Mouse (Mus musculus) c-Kit-negative CD71-positive TER-119-positive erythroid progenitor cells, embryonic 14.5 days (primary cell): ENCODE data around the gene Ttll2.
"Not testable (repeated sequence)": the region's sequence is repeated elsewhere in the genome, so short reads cannot be mapped to it uniquely, and the experiment has no call there.

Source experiments
- DNase-seq: peaks from one replicate; pipeline ENCODE4 v3.0.0-alpha.2; 2013; ENCODE audit warnings: low read depth, low spot score

Gene Ttll2

DNA sequence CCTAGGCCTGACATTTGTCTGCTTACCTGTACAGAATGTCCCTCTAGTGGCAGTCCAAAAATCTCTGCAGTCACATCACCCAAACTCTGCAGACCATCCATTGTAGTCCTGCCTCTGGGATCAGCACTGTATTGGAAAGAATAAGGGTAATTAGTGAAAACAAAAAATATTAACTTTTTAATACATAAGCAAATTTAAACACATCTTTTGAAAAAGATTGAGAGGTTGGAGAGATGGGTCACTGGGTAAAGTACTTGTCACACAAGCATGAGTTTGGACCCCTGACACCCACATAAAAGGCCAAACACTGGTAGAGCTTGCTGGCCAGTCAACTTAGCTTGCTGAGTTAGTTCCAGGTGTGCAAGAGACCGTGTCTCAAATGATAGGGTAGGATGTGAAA is at the start of gene Ttll2:
Ttll2 (minus strand) TSS at position 101 of the 400 bp plus-strand sequence.
- not testable (repeated sequence) for DNase-seq

DNA sequence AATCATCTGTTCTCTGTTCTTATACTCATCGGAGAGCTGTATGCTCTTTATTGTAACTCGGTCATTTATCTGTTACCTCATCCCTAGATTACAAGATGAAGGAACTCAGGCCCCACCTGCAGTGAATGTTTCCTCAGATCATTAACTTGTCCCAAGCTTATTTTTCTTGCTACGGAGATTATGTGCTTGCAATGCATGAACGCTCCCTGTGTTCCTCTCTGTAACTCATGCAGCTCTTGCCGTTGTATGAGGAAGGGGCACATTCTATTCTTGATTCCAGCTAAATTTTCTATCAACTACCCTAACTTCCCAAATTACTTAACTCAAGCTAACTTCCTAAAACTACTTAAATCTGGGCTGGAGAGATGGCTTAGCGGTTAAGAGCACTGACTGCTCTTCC is 47.3 kb upstream of the Ttll2 start:
- DNase-seq = not testable (repeated sequence)

GRCm38 (mm10) chr17:7398198-7398847 is 45.8 kb upstream of the Ttll2 start:
- not testable (repeated sequence) for DNase-seq

- DNase-seq = not testable (repeated sequence)
Measured at GRCm38 (mm10) chr17:7397079-7397478, 44.6 kb upstream of the Ttll2 start.

- DNase-seq = not testable (repeated sequence)
Measured at GRCm38 (mm10) chr17:7396288-7396687, 43.8 kb upstream of the Ttll2 start.

GRCm38 (mm10) chr17:7395671-7396070 is 43.2 kb upstream of the Ttll2 start:
- DNase-seq = not testable (repeated sequence)

- not testable (repeated sequence) for DNase-seq
Measured at GRCm38 (mm10) chr17:7395116-7395515, 42.6 kb upstream of the Ttll2 start.

- not testable (repeated sequence) for DNase-seq
Measured at GRCm38 (mm10) chr17:7389898-7390297, 37.4 kb upstream of the Ttll2 start.

DNA sequence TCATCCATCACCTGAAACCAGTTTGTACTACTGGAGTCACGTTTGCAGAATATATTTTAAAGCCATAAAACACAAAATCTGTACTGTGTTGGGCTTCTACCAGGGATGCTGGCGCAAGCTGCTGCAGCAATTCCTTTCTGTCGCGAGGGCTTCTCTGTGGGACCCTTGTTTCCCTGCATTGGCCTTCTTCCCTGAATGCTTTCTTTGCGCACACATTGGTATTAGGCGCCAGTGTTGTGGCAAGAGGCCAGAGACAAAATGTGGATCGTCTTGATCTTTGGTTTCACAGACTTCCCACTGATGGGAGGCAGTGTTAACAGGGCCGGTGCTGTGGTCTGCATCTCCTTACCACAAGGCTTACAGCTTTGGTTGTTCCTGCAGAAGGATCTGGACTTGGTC is 36.5 kb upstream of the Ttll2 start:
- DNase-seq = not testable (repeated sequence)

- DNase-seq = not testable (repeated sequence)
Measured at GRCm38 (mm10) chr17:7388341-7388957, 36.0 kb upstream of the Ttll2 start.

DNA sequence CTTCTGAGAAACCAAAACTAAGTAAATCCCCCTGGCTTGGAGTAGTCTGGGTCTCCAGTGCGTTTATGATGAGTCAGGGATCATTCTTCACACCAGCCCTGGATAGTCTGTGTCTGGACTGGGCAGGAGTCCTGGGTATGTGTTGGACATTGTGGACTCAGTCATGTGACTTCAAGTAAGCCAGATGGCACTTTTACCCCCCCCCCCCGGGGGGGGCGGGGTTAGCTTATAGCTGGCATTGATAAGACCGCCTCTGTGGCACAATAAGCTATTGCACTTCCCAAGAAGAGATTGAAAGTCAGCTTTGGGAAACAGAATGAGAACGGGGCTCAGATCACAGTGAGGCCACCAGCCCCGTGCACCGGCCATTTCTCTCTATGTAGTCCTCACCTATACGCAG is 33.5 kb upstream of the Ttll2 start:
- DNase-seq = not testable (repeated sequence)

DNA sequence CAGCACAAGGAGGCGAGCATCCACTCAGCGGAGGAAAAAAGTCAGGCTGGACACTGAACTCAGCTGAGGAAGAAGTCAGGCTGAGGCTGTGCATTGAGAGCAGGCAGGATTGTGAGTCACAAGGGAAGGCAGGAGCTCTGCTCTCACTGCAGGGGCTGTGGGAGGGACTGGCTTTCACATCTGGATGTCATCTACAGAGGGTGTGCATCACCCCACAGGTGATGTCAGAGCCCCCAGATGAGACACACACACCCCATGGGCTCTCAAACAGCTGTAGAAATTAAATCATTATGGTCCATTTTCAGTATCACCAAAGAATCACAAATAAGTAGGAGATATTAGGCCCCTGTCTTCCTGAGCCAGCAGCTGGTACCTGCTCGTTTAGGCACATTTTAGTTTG is 32.9 kb upstream of the Ttll2 start, which contains the start of gene Unc93a2:
Unc93a2 (minus strand) TSS at position 101 of the 400 bp plus-strand sequence.
- DNase-seq = not testable (repeated sequence)

GRCm38 (mm10) chr17:7383167-7384143 is 31.0 kb upstream of the Ttll2 start:
- DNase-seq = not testable (repeated sequence)

- not testable (repeated sequence) for DNase-seq
Measured at GRCm38 (mm10) chr17:7382711-7383110, 30.2 kb upstream of the Ttll2 start.

GRCm38 (mm10) chr17:7377907-7378306 is 25.4 kb upstream of the Ttll2 start:
- DNase-seq = not testable (repeated sequence)

DNA sequence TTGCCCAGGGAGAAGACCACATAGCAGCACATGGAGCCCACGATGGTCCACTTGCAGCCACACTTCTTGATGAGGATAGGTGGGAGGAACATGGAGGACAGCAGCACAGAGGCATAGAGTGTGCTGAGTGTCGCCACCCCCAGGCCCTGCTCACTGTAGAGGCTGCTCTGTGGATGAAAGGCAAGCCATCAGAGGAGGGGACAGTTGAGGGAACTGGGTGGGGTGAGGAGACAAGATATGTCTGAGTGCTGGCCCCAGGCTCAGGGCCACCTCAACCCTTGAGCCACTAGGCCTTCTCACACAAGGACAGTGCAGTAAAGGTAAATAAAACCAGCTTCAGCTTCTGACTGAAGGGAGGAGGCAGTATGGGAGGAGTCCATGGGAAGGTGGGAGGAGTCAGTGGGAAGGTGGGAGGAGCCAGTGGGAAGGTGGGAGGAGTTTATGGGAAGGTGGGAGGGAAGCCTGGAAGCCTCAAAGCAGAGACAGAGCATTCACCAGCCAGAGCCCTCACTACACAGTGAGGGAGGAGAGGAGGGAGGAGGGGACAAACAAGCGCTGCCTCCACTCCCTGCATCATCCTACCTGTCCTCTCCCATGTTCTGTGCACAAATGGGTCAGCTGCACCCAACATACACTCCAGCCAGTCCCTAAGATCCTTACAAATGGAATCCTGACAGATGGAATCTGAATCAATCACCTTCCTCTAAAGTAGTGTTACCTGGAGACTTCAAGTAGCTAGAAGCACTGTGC is 24.6 kb upstream of the Ttll2 start:
- not testable (repeated sequence) for DNase-seq

DNA sequence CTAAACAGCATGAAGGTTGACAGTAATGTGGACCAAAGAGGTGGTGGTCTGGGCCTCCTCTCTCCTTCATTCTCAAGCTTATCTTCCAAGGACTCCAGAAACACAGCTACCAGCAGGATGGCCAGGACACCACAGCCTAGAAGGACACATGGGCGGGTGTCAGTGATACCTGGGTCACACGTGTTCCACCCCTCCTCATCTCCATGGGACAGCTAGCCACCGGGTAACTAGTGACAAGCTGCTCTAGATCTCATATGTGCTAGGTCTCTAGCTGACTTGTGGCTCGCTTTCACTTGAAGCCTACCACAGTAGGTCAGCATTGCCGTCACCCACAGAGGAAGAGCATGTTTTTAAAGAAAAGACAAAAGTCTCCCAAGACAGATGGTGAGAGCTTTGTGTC is 19.4 kb upstream of the Ttll2 start, which contains the start of gene Gm49630:
Gm49630 (minus strand) TSS at position 101 of the 400 bp plus-strand sequence.
- DNase-seq = not testable (repeated sequence)

- DNase-seq = not testable (repeated sequence)
Measured at GRCm38 (mm10) chr17:7369401-7369800, 16.9 kb upstream of the Ttll2 start.

DNA sequence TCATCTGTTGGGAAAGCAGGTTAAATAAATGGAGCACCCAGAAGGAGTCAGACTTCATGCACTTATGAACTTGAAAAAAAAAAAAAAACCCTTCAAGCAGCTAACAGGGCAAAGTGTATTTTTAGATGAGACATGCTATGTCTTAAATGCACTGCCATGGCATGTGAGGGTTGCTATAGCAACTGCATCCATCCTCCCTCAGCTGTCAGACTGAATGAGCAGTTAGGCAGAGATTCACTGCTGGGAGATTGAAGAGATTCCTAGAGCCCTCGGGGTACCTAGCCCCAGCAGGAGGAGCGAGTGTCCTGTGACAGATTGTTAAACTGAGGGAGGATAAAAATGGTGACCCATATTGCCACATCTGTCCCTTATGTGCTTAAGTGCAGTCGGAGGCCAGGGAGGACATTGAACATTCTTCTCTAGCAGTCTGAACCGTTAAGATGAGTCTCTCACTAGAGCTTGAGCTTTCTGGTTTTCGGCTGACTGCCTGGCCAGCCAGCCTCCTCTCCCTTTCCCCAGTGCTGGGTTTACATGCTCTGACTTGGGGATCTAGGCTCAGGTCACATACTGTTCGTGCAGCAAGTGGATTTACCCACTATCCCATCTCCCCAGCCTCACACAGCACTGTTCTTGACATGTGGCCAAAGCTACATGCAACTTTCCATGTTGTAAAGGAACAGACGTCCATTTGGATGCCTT is 14.3 kb upstream of the Ttll2 start:
- not testable (repeated sequence) for DNase-seq

DNA sequence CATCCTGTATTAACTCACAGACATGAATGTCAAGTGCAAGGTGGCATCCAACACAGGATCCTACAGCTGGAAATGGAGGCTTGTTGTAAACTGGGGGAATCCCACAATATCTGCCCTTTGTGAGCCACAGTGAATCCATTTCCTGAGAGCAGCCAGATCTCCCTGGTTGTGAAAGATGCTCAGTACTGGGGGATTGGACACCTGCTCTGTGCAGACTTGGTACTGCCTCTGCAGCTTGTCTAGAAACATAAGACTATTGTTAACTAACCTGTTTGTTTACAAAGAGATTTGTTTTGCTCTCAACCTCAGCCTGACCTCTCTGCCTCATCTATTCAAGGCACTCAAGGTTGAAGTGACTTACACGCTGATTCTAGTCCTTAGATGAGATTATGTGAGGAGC is 13.8 kb upstream of the Ttll2 start:
- DNase-seq = not testable (repeated sequence)
